Mouse (Mus musculus): ENCODE measurements around the gene Cd47.

Gene Cd47

GRCm38 (mm10) chr16:49799597-49800561, at the start of gene Cd47:
Cd47 (plus strand) TSS chr16:49800533.
- DNase-seq, result peak; percentile 43

- no peak for DNase-seq
Observed at GRCm38 (mm10) chr16:49752906-49753305, 47.4 kb upstream of the Cd47 start.

GRCm38 (mm10) chr16:49753318-49753717, 47.0 kb upstream of the Cd47 start:
- DNase-seq, result no peak

GRCm38 (mm10) chr16:49760517-49761203, 39.7 kb upstream of the Cd47 start:
- DNase-seq, result no peak

GRCm38 (mm10) chr16:49761981-49762380, 38.4 kb upstream of the Cd47 start:
- no peak for DNase-seq

- DNase-seq, result peak; percentile 91
Observed at GRCm38 (mm10) chr16:49766326-49766725, 34.0 kb upstream of the Cd47 start.

- no peak for DNase-seq
Observed at GRCm38 (mm10) chr16:49768491-49769031, 31.8 kb upstream of the Cd47 start.

- DNase-seq, result peak; percentile 62
Observed at GRCm38 (mm10) chr16:49769831-49770261, 30.5 kb upstream of the Cd47 start.

GRCm38 (mm10) chr16:49770320-49771189, 29.8 kb upstream of the Cd47 start:
- no peak for DNase-seq

GRCm38 (mm10) chr16:49771609-49772396, 28.5 kb upstream of the Cd47 start:
- no peak for DNase-seq

- no peak for DNase-seq
Observed at GRCm38 (mm10) chr16:49772576-49772975, 27.8 kb upstream of the Cd47 start.

GRCm38 (mm10) chr16:49773068-49773467, 27.3 kb upstream of the Cd47 start:
- no peak for DNase-seq

GRCm38 (mm10) chr16:49774059-49775001, 26.0 kb upstream of the Cd47 start:
- DNase-seq, result no peak

- DNase-seq, result no peak
Observed at GRCm38 (mm10) chr16:49775002-49775966, 25.0 kb upstream of the Cd47 start.

GRCm38 (mm10) chr16:49776981-49777380, 23.4 kb upstream of the Cd47 start:
- no peak for DNase-seq

GRCm38 (mm10) chr16:49781556-49782156, 18.7 kb upstream of the Cd47 start:
- peak; percentile 31 for DNase-seq

- DNase-seq, result no peak
Observed at GRCm38 (mm10) chr16:49783369-49783768, 17.0 kb upstream of the Cd47 start.

- DNase-seq, result no peak
Observed at GRCm38 (mm10) chr16:49786116-49786515, 14.2 kb upstream of the Cd47 start.

GRCm38 (mm10) chr16:49787714-49788113, 12.6 kb upstream of the Cd47 start:
- no peak for DNase-seq

All from lung, postnatal 36 days (tissue).